Mouse (Mus musculus): ENCODE data around the gene Fchsd2. TPM values are rescaled to one million over a fixed set of nuclear protein-coding genes. Genes with fewer than 3 reads are reported as not detected.

Fchsd2 gene
- polyA plus RNA-seq, 1 experiment from 2014 or later, result 38.6 TPM

- no peak for ATAC-seq (ENCODE audit: low FRiP score)
- Histone ChIP-seq H3K4me2 (no peak overlapping the region), H3K36me3 (no peaks in the 10 kb centered on the region; the same call in 1 of the 2 replicates), H3K27me3 (no peaks in the 10 kb centered on the region), H3K27ac (peak overlapping the region; percentile 20; the same call in 1 of the 2 replicates), H3K9me3 (no peaks in the 10 kb centered on the region), H3K4me3 (no peak overlapping the region), H3K9ac (no peak overlapping the region), H3K4me1 (replicated peaks) (peaks cover 14% of the 10 kb centered on the region)
- 52% methylated on average over 3 of the region's 3 CpGs for WGBS
Observed at GRCm38 (mm10) chr7:101232716-101233115, 140.1 kb downstream of the Fchsd2 start.

- no peak overlapping the region for H3K4me3 ChIP-seq
- H3K9ac ChIP-seq, result no peak overlapping the region
- H3K27me3 ChIP-seq, result no peaks in the 10 kb centered on the region
- H3K9me3 ChIP-seq, result no peaks in the 10 kb centered on the region
- no peak overlapping the region for H3K4me2 ChIP-seq
- WGBS, result 59% methylated on average over 8 of the region's 8 CpGs
- H3K4me1 ChIP-seq (replicated peaks), result peaks cover 19% of the 10 kb centered on the region
- peak overlapping the region; percentile 62 for H3K27ac ChIP-seq
- peak; percentile 69 for ATAC-seq (ENCODE audit: low FRiP score)
- H3K36me3 ChIP-seq, result peaks cover 13% of the 10 kb centered on the region
Observed at GRCm38 (mm10) chr7:101236712-101237473, 144.2 kb downstream of the Fchsd2 start.

- Histone ChIP-seq H3K4me3 (no peak overlapping the region), H3K9ac (no peak overlapping the region), H3K9me3 (no peaks in the 10 kb centered on the region), H3K4me1 (replicated peaks) (no peaks in the 10 kb centered on the region), H3K27me3 (no peaks in the 10 kb centered on the region), H3K27ac (no peak overlapping the region), H3K4me2 (no peak overlapping the region), H3K36me3 (peaks cover 32% of the 10 kb centered on the region)
- WGBS, result 97% methylated on average over 4 of the region's 4 CpGs
- no peak for ATAC-seq (ENCODE audit: low FRiP score)
Observed at GRCm38 (mm10) chr7:101248760-101249159, 156.1 kb downstream of the Fchsd2 start.

- H3K27ac ChIP-seq, result no peak overlapping the region
- H3K4me2 ChIP-seq, result no peak overlapping the region
- H3K9ac ChIP-seq, result no peak overlapping the region
- ATAC-seq (ENCODE audit: low FRiP score), result no peak
- no peaks in the 10 kb centered on the region for H3K27me3 ChIP-seq
- H3K4me1 ChIP-seq (replicated peaks), result no peaks in the 10 kb centered on the region
- H3K36me3 ChIP-seq, result peaks cover 35% of the 10 kb centered on the region
- H3K4me3 ChIP-seq, result no peak overlapping the region
- H3K9me3 ChIP-seq, result no peaks in the 10 kb centered on the region
- 88% methylated on average over 2 of the region's 2 CpGs for WGBS
Observed at GRCm38 (mm10) chr7:101249173-101249572, 156.5 kb downstream of the Fchsd2 start.

- no peak for ATAC-seq (ENCODE audit: low FRiP score)
- H3K9me3 ChIP-seq, result no peaks in the 10 kb centered on the region
- H3K36me3 ChIP-seq, result peaks cover 41% of the 10 kb centered on the region
- no peak overlapping the region for H3K4me3 ChIP-seq
- 73% methylated on average over 2 of the region's 2 CpGs for WGBS
- H3K4me2 ChIP-seq, result no peak overlapping the region
- H3K4me1 ChIP-seq (replicated peaks), result no peaks in the 10 kb centered on the region
- H3K27me3 ChIP-seq, result no peaks in the 10 kb centered on the region
- H3K27ac ChIP-seq, result no peak overlapping the region
- H3K9ac ChIP-seq, result no peak overlapping the region
Observed at GRCm38 (mm10) chr7:101253071-101253470, 160.4 kb downstream of the Fchsd2 start.

GRCm38 (mm10) chr7:101258482-101258881 is 165.8 kb downstream of the Fchsd2 start:
- no peaks in the 10 kb centered on the region for H3K9me3 ChIP-seq
- no peak overlapping the region for H3K4me2 ChIP-seq
- no peak overlapping the region for H3K27ac ChIP-seq
- 0 out of 2 replicates have a peak, but pooled peaks cover under 1% of the 10 kb centered on the region for H3K4me1 ChIP-seq (replicated peaks)
- H3K4me3 ChIP-seq, result no peak overlapping the region
- no peaks in the 10 kb centered on the region for H3K27me3 ChIP-seq
- H3K9ac ChIP-seq, result no peak overlapping the region
- peaks cover 51% of the 10 kb centered on the region for H3K36me3 ChIP-seq
- no peak for ATAC-seq (ENCODE audit: low FRiP score)

- Histone ChIP-seq H3K4me1 (replicated peaks) (0 out of 2 replicates have a peak, but pooled peaks cover 2% of the 10 kb centered on the region), H3K36me3 (peaks cover 42% of the 10 kb centered on the region), H3K27me3 (no peaks in the 10 kb centered on the region), H3K4me3 (no peak overlapping the region), H3K27ac (no peak overlapping the region), H3K4me2 (no peak overlapping the region), H3K9me3 (no peaks in the 10 kb centered on the region), H3K9ac (no peak overlapping the region)
- WGBS, result 77% methylated on average over 4 of the region's 4 CpGs
- no peak for ATAC-seq (ENCODE audit: low FRiP score)
Observed at GRCm38 (mm10) chr7:101261941-101262546, 169.4 kb downstream of the Fchsd2 start.

GRCm38 (mm10) chr7:101263511-101263910 is 170.8 kb downstream of the Fchsd2 start:
- H3K4me3 ChIP-seq, result no peak overlapping the region
- peaks cover 42% of the 10 kb centered on the region for H3K36me3 ChIP-seq
- no peaks in the 10 kb centered on the region for H3K9me3 ChIP-seq
- ATAC-seq (ENCODE audit: low FRiP score), result no peak
- 0 out of 2 replicates have a peak, but pooled peaks cover 2% of the 10 kb centered on the region for H3K4me1 ChIP-seq (replicated peaks)
- no peak overlapping the region for H3K9ac ChIP-seq
- no peak overlapping the region for H3K27ac ChIP-seq
- H3K4me2 ChIP-seq, result no peak overlapping the region
- no peaks in the 10 kb centered on the region for H3K27me3 ChIP-seq

- no peaks in the 10 kb centered on the region for H3K27me3 ChIP-seq
- H3K4me1 ChIP-seq (replicated peaks), result 0 out of 2 replicates have a peak, but pooled peaks cover 2% of the 10 kb centered on the region
- H3K27ac ChIP-seq, result no peak overlapping the region
- H3K4me3 ChIP-seq, result no peak overlapping the region
- 89% methylated on average over 3 of the region's 3 CpGs for WGBS
- H3K9me3 ChIP-seq, result no peaks in the 10 kb centered on the region
- no peak overlapping the region for H3K9ac ChIP-seq
- H3K36me3 ChIP-seq, result peaks cover 19% of the 10 kb centered on the region
- H3K4me2 ChIP-seq, result no peak overlapping the region
- no peak for ATAC-seq (ENCODE audit: low FRiP score)
Observed at GRCm38 (mm10) chr7:101267457-101268259, 175.0 kb downstream of the Fchsd2 start.

GRCm38 (mm10) chr7:101271602-101272001 is 178.9 kb downstream of the Fchsd2 start:
- 88% methylated on average over 1 of the region's 1 CpGs for WGBS
- Histone ChIP-seq H3K4me1 (replicated peaks) (no peaks in the 10 kb centered on the region), H3K4me2 (no peak overlapping the region), H3K4me3 (no peak overlapping the region), H3K36me3 (peaks cover 34% of the 10 kb centered on the region), H3K27me3 (no peaks in the 10 kb centered on the region), H3K27ac (no peak overlapping the region), H3K9ac (no peak overlapping the region), H3K9me3 (no peaks in the 10 kb centered on the region)
- ATAC-seq (ENCODE audit: low FRiP score), result no peak

GRCm38 (mm10) chr7:101272466-101273160 is 179.9 kb downstream of the Fchsd2 start:
- no peak overlapping the region for H3K27ac ChIP-seq
- ATAC-seq (ENCODE audit: low FRiP score), result no peak
- no peak overlapping the region for H3K9ac ChIP-seq
- H3K4me2 ChIP-seq, result no peak overlapping the region
- peaks cover 44% of the 10 kb centered on the region for H3K36me3 ChIP-seq
- no peaks in the 10 kb centered on the region for H3K4me1 ChIP-seq (replicated peaks)
- no peak overlapping the region for H3K4me3 ChIP-seq
- no peaks in the 10 kb centered on the region for H3K27me3 ChIP-seq
- no peaks in the 10 kb centered on the region for H3K9me3 ChIP-seq
- WGBS, result 92% methylated on average over 8 of the region's 8 CpGs

- no peaks in the 10 kb centered on the region for H3K4me1 ChIP-seq (replicated peaks)
- no peak overlapping the region for H3K9ac ChIP-seq
- H3K36me3 ChIP-seq, result peaks cover 77% of the 10 kb centered on the region
- no peaks in the 10 kb centered on the region for H3K9me3 ChIP-seq
- H3K27me3 ChIP-seq, result no peaks in the 10 kb centered on the region
- H3K27ac ChIP-seq, result no peak overlapping the region
- 94% methylated on average over 3 of the region's 3 CpGs for WGBS
- no peak overlapping the region for H3K4me2 ChIP-seq
- H3K4me3 ChIP-seq, result no peak overlapping the region
- no peak for ATAC-seq (ENCODE audit: low FRiP score)
Observed at GRCm38 (mm10) chr7:101282721-101283120, 190.1 kb downstream of the Fchsd2 start.

Measured in hindbrain, embryonic 13.5 days (tissue).